Mouse (Mus musculus) limb, embryonic 14.5 days (tissue): ENCODE data around the gene Canx. TPM values are rescaled to one million over a fixed set of nuclear protein-coding genes. Genes with fewer than 3 reads are reported as not detected.
"Not testable (repeated sequence)": the region's sequence is repeated elsewhere in the genome, so short reads cannot be mapped to it uniquely, and the experiment has no call there.

ENCODE experiments used
- ATAC-seq: fragments of 200-750 bp; cut with Nextera tagmentation; 2 replicates; pipeline ENCODE4 v1.8.0; 2017; ENCODE audit warnings: low read depth, moderate number of reproducible peaks, moderate TSS enrichment; ENCODE audit not compliant: low FRiP score
- DNase-seq: peaks from one replicate; pipeline ENCODE4 v3.0.0-alpha.2; 2015; ENCODE audit warnings: low spot score
- H3K27ac ChIP-seq: fragments of 300-500 bp; sonication (generic); replicated peaks from 2 replicates; pipeline ENCODE4 v1.5.1; 2014; ENCODE audit warnings: low read depth, mild to moderate bottlenecking, low read length, moderate library complexity, mixed read lengths
- H3K27me3 ChIP-seq: fragments of 300-500 bp; sonication (generic); 2 replicates; pipeline ENCODE4 v1.6.1; 2014; ENCODE audit warnings: low read length, mixed read lengths; ENCODE audit not compliant: control insufficient read depth, insufficient read depth
- H3K36me3 ChIP-seq: fragments of 300-500 bp; sonication (generic); 2 replicates; pipeline ENCODE4 v1.6.1; 2014; ENCODE audit warnings: mild to moderate bottlenecking, low read length, moderate library complexity, mixed read lengths; ENCODE audit not compliant: control insufficient read depth, insufficient read depth
- H3K4me1 ChIP-seq: fragments of 300-500 bp; sonication (generic); 2 replicates; pipeline ENCODE4 v1.6.1; 2014; ENCODE audit warnings: antibody characterized with exemption, low read length, mixed read lengths; ENCODE audit not compliant: control insufficient read depth, insufficient read depth
- H3K4me2 ChIP-seq: fragments of 300-500 bp; sonication (generic); replicated peaks from 2 replicates; pipeline ENCODE4 v1.6.1; 2014; ENCODE audit warnings: low read depth, mild to moderate bottlenecking, low read length, moderate library complexity; ENCODE audit not compliant: severe bottlenecking
- H3K4me3 ChIP-seq: fragments of 300-500 bp; sonication (generic); replicated peaks from 2 replicates; pipeline ENCODE4 v1.5.1; 2014; ENCODE audit warnings: low read length
- H3K9ac ChIP-seq: fragments of 300-500 bp; sonication (generic); 2 replicates; pipeline ENCODE4 v1.6.1; 2014; ENCODE audit warnings: mild to moderate bottlenecking, low read depth, low read length, moderate library complexity; ENCODE audit not compliant: severe bottlenecking
- H3K9me3 ChIP-seq: fragments of 300-500 bp; sonication (generic); 2 replicates; pipeline ENCODE4 v1.6.1; 2016; ENCODE audit warnings: low read length; ENCODE audit not compliant: control insufficient read depth
- POLR2A ChIP-seq: fragments of 200-500 bp; IDR thresholded peaks from 2 replicates; pipeline ENCODE4 v1.8.0; 2012; ENCODE audit warnings: inconsistent platforms, mild to moderate bottlenecking, moderate library complexity, borderline replicate concordance; ENCODE audit not compliant: insufficient read depth, insufficient read length; ENCODE audit errors: extremely low read depth
- WGBS: fragments of 180-500 bp; shearing (Covaris S2); extraction: QIAGEN DNeasy Blood & Tissue Kit; methylation state at CpG from one replicate; pipeline ENCODE4 v1.1.7; 2014; 5-methylcytosine and 5-hydroxymethylcytosine counted together
- polyA plus RNA-seq, 2 experiments: library from polyadenylated mRNA; depleted of rRNA in 1 of 2; stranded (reverse) in 1 of 2; unstranded in 1 of 2; fragments of >200 nt; fragmentation: Nextera tagmentation in 1 of 2; extraction: Ambion mirVana in 1 of 2; gene quantifications; 2 replicates each; pipeline versions ENCODE4 v1.2.1 to v1.2.3; 2012 to 2014

The Canx gene
- polyA plus RNA-seq, 2 experiments, result 208 to 244 TPM

- Histone ChIP-seq H3K4me1 (peaks cover 22% of the 10 kb centered on the region), H3K27ac (no peak overlapping the region), H3K4me3 (peak overlapping the region; percentile 96), H3K4me2 (peak overlapping the region; percentile 74), H3K27me3 (no peaks in the 10 kb centered on the region), H3K36me3 (0 out of 2 replicates have a peak, but pooled peaks cover 5% of the 10 kb centered on the region), H3K9me3 (no peaks in the 10 kb centered on the region), H3K9ac (peak overlapping the region; percentile 98)
- ATAC-seq, result no peak
- WGBS, result 23% methylated on average over 1 of the region's 1 CpGs
- TF ChIP-seq POLR2A, result no peak
- DNase-seq, result no peak
Observed at GRCm38 (mm10) chr11:50323843-50324242, 1.6 kb downstream of the Canx start.

DNA sequence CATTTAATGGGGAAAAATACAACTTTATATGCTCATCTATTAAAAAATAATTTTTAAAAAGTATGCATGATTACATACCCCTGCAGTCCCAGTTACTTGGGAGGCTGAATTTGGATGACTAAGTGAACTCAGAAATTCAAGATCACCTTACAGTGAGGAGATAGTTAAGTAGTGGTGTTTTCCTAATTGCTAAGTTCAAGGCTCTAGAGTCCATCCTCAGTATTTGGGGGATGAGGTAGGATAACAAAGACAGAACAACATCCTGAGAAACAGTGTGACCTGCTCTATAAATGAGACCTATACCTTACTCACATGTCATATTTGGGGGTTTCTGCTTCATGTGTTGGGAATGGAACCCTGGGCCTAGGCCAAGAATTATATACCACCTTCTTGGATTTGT, 3.1 kb downstream of the Canx start:
- Histone ChIP-seq H3K36me3 (peaks cover 5% of the 10 kb centered on the region; the same call in 1 of the 2 replicates), H3K9me3 (no peaks in the 10 kb centered on the region), H3K4me2 (no peak overlapping the region), H3K4me1 (peaks cover 22% of the 10 kb centered on the region), H3K27ac (no peak overlapping the region), H3K27me3 (no peaks in the 10 kb centered on the region), H3K9ac (no peak overlapping the region), H3K4me3 (no peak overlapping the region)
- no peak for TF ChIP-seq POLR2A
- ATAC-seq (no peak), DNase-seq (no peak)

DNA sequence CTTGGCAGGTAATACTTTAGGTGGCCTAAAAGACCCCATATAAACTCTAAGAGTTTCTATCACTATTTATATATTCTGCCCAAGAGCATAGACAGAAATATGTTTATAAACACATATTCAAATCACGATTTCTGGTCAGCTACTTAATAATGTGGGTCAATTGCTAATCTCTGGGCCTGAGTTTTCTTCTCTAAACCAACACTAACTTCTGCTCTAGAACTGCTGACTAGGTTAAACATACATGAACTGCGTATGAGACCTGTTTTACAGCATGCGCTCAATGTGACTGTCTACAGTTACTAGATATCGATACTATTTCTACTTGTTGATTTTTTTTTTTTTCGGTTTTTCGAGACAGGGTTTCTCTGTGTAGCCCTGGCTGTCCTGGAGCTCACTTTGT, 4.2 kb downstream of the Canx start:
- Histone ChIP-seq H3K4me2 (no peak overlapping the region), H3K4me1 (peaks cover 17% of the 10 kb centered on the region), H3K36me3 (peaks cover 5% of the 10 kb centered on the region; the same call in 1 of the 2 replicates), H3K9ac (no peak overlapping the region), H3K4me3 (no peak overlapping the region), H3K27me3 (no peaks in the 10 kb centered on the region), H3K9me3 (no peaks in the 10 kb centered on the region), H3K27ac (no peak overlapping the region)
- no peak for TF ChIP-seq POLR2A
- 94% methylated on average over 6 of the region's 6 CpGs for WGBS
- DNase-seq, result no peak
- ATAC-seq, result no peak

DNA sequence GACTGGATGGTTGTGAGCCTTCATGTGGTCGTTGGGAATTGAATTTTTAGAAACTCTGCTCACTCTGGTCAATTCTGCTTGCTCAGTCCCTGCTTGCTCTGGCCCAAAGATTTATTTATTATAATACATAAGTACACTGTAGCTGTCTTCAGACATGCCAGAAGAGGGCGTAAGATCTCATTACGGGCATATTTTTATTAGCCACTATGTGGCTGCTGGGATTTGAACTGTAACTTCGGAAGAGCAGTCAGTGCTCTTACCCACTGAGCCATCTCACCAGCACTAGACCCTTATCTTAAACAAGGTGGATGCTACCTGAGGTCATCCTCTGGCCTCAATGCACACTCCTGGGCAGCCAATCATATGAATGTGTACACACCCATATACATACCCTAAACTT, 6.1 kb downstream of the Canx start:
- not testable (repeated sequence) for H3K4me3 ChIP-seq, H3K9me3 ChIP-seq, H3K27ac ChIP-seq, H3K27me3 ChIP-seq, ATAC-seq, DNase-seq, H3K36me3 ChIP-seq, H3K4me2 ChIP-seq, H3K9ac ChIP-seq
- 90% methylated on average over 4 of the region's 4 CpGs for WGBS
- peaks cover 14% of the 10 kb centered on the region for H3K4me1 ChIP-seq

- DNase-seq (no peak), ATAC-seq (no peak)
- H3K4me2 ChIP-seq, result no peak overlapping the region
- H3K4me1 ChIP-seq, result no peaks in the 10 kb centered on the region
- H3K9me3 ChIP-seq, result no peaks in the 10 kb centered on the region
- TF ChIP-seq POLR2A, result no peak
- H3K36me3 ChIP-seq, result peaks cover 38% of the 10 kb centered on the region
- no peak overlapping the region for H3K4me3 ChIP-seq
- WGBS, result 78% methylated on average over 2 of the region's 2 CpGs
- H3K9ac ChIP-seq, result no peak overlapping the region
- no peaks in the 10 kb centered on the region for H3K27me3 ChIP-seq
- no peak overlapping the region for H3K27ac ChIP-seq
Observed at GRCm38 (mm10) chr11:50312803-50313202, 12.7 kb downstream of the Canx start.

DNA sequence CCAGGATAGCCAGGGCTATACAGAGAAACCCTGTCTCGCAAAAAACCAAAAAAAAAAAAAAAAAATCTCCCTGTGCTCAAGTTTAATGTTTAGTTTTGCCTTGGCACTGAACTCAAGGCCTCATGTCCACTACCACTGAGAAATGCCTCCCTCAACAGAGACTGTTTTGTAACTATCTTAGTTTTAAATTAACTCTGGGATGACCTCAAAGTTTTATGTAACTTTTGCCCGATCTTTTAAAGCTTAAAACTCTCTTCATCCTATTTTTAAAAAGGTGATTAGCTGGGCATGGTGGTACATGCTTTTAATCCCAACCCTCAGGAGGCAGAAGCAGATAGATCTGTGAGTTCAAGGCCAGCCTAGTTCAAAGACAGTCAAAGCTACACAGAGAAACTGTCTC, 22.1 kb downstream of the Canx start:
- Histone ChIP-seq H3K4me2 (no peak overlapping the region), H3K9ac (no peak overlapping the region), H3K27me3 (no peaks in the 10 kb centered on the region), H3K27ac (no peak overlapping the region), H3K4me3 (no peak overlapping the region), H3K4me1 (no peaks in the 10 kb centered on the region), H3K36me3 (peaks cover 95% of the 10 kb centered on the region), H3K9me3 (no peaks in the 10 kb centered on the region)
- DNase-seq (no peak), ATAC-seq (no peak)
- no peak for TF ChIP-seq POLR2A
- WGBS, result 89% methylated on average over 2 of the region's 2 CpGs
